Mouse (Mus musculus) hindbrain, embryonic 15.5 days (tissue): ENCODE results near the gene Ggta1. TPM values are rescaled to one million over a fixed set of nuclear protein-coding genes. Genes with fewer than 3 reads are reported as not detected.

ENCODE experiments used
- ATAC-seq: fragments of 200-750 bp; cut with Nextera tagmentation; 2 replicates; pipeline ENCODE4 v1.8.0; 2017; ENCODE audit warnings: low read depth, moderate number of reproducible peaks, moderate TSS enrichment; ENCODE audit not compliant: low FRiP score
- H3K27ac ChIP-seq: fragments of 300-500 bp; sonication (generic); replicated peaks from 2 replicates; pipeline ENCODE4 v1.5.1; 2015; ENCODE audit warnings: mild to moderate bottlenecking, inconsistent platforms
- H3K27me3 ChIP-seq: fragments of 300-500 bp; sonication (generic); 2 replicates; pipeline ENCODE4 v1.6.1; 2015; ENCODE audit warnings: control low read depth, inconsistent platforms
- H3K36me3 ChIP-seq: fragments of 300-500 bp; sonication (generic); 2 replicates; pipeline ENCODE4 v1.6.1; 2015; ENCODE audit warnings: control low read depth, inconsistent platforms
- H3K4me1 ChIP-seq: fragments of 300-500 bp; sonication (generic); replicated peaks from 2 replicates; pipeline ENCODE4 v1.6.1; 2015; ENCODE audit warnings: control low read depth, inconsistent platforms
- H3K4me2 ChIP-seq: fragments of 300-500 bp; sonication (generic); 2 replicates; pipeline ENCODE4 v1.6.1; 2015; ENCODE audit warnings: moderate library complexity, mild to moderate bottlenecking, inconsistent platforms
- H3K4me3 ChIP-seq: fragments of 300-500 bp; sonication (generic); 2 replicates; pipeline ENCODE4 v1.5.1; 2015; ENCODE audit warnings: mild to moderate bottlenecking, inconsistent platforms
- H3K9ac ChIP-seq: fragments of 300-500 bp; sonication (generic); 2 replicates; pipeline ENCODE4 v1.6.1; 2015; ENCODE audit warnings: inconsistent platforms
- H3K9me3 ChIP-seq: fragments of 300-500 bp; sonication (generic); 2 replicates; pipeline ENCODE4 v1.6.1; 2016; ENCODE audit warnings: control low read depth, inconsistent platforms
- WGBS: fragments of 180-500 bp; shearing (Covaris S2); methylation state at CpG from one replicate; pipeline ENCODE4 v1.1.7; 2015; 5-methylcytosine and 5-hydroxymethylcytosine counted together
- polyA plus RNA-seq: library from polyadenylated mRNA; unstranded; fragments of >200 nt; fragmentation: Nextera tagmentation; extraction: Ambion mirVana; gene quantifications from 2 replicates; pipeline ENCODE4 v1.2.1, GENCODE M21; 2015

The Ggta1 gene
- polyA plus RNA-seq = 6.8 and 7.8 TPM in 2 replicates

GRCm38 (mm10) chr2:35462791-35463281 is at the start of gene Ggta1:
Ggta1 (minus strand) TSS chr2:35463231.
- H3K9me3 ChIP-seq = no peaks in the 10 kb centered on the region
- peaks cover 25% of the 10 kb centered on the region for H3K4me1 ChIP-seq
- peak within 1 kb of the TSS; percentile 61 for H3K9ac ChIP-seq
- peak within 1 kb of the TSS; percentile 99 for H3K4me2 ChIP-seq
- peak within 1 kb of the TSS; percentile 61 for H3K4me3 ChIP-seq
- ATAC-seq = peak; percentile 40; the same call in 1 of the 2 replicates
- H3K36me3 ChIP-seq = no peaks in the 10 kb centered on the region
- H3K27me3 ChIP-seq = peaks cover 8% of the 10 kb centered on the region
- H3K27ac ChIP-seq = no peak within 1 kb of the TSS
- WGBS = 19% methylated on average over 7 of the region's 7 CpGs

- peaks cover 10% of the 10 kb centered on the region for H3K4me1 ChIP-seq
- H3K9me3 ChIP-seq = no peaks in the 10 kb centered on the region
- H3K9ac ChIP-seq = no peak overlapping the region
- WGBS = 97% methylated on average over 4 of the region's 4 CpGs
- H3K4me2 ChIP-seq = no peak overlapping the region
- H3K27ac ChIP-seq = no peak overlapping the region
- no peak overlapping the region for H3K4me3 ChIP-seq
- no peaks in the 10 kb centered on the region for H3K27me3 ChIP-seq
- ATAC-seq = no peak
- no peaks in the 10 kb centered on the region for H3K36me3 ChIP-seq
Observed at GRCm38 (mm10) chr2:35512226-35512625, 49.2 kb upstream of the Ggta1 start.

GRCm38 (mm10) chr2:35510920-35511319 is 47.9 kb upstream of the Ggta1 start:
- ATAC-seq = no peak
- H3K27me3 ChIP-seq = no peaks in the 10 kb centered on the region
- no peak overlapping the region for H3K9ac ChIP-seq
- peaks cover 16% of the 10 kb centered on the region for H3K4me1 ChIP-seq
- H3K4me2 ChIP-seq = no peak overlapping the region
- no peaks in the 10 kb centered on the region for H3K36me3 ChIP-seq
- H3K9me3 ChIP-seq = no peaks in the 10 kb centered on the region
- no peak overlapping the region for H3K4me3 ChIP-seq
- no peak overlapping the region for H3K27ac ChIP-seq
- 60% methylated on average over 1 of the region's 1 CpGs for WGBS

- Histone ChIP-seq H3K36me3 (no peaks in the 10 kb centered on the region), H3K4me2 (no peak overlapping the region), H3K27ac (no peak overlapping the region), H3K9ac (no peak overlapping the region), H3K9me3 (no peaks in the 10 kb centered on the region), H3K27me3 (no peaks in the 10 kb centered on the region), H3K4me1 (peaks cover 16% of the 10 kb centered on the region), H3K4me3 (no peak overlapping the region)
- no peak for ATAC-seq
- WGBS = 74% methylated on average over 4 of the region's 4 CpGs
Observed at GRCm38 (mm10) chr2:35509888-35510287, 46.9 kb upstream of the Ggta1 start.

- H3K4me2 ChIP-seq = no peak overlapping the region
Observed at GRCm38 (mm10) chr2:35509343-35509667, 46.3 kb upstream of the Ggta1 start.

GRCm38 (mm10) chr2:35508597-35509342 is 45.7 kb upstream of the Ggta1 start:
- Histone ChIP-seq H3K4me2 (no peak overlapping the region), H3K9me3 (no peaks in the 10 kb centered on the region), H3K27me3 (no peaks in the 10 kb centered on the region), H3K4me1 (peaks cover 12% of the 10 kb centered on the region), H3K36me3 (no peaks in the 10 kb centered on the region), H3K4me3 (no peak overlapping the region), H3K27ac (peak overlapping the region; percentile 17; the same call in 1 of the 2 replicates), H3K9ac (no peak overlapping the region)
- WGBS = 46% methylated on average over 10 of the region's 10 CpGs
- peak; percentile 47; the same call in 1 of the 2 replicates for ATAC-seq

More at GRCm38 (mm10) chr2:35509343-35509667, 46.3 kb upstream of the Ggta1 start:
- Histone ChIP-seq H3K36me3 (no peaks in the 10 kb centered on the region), H3K9me3 (no peaks in the 10 kb centered on the region), H3K4me3 (no peak overlapping the region), H3K27ac (0 out of 2 replicates have a peak overlapping the region, but pooled peaks have one; percentile 17), H3K27me3 (no peaks in the 10 kb centered on the region), H3K4me1 (peaks cover 15% of the 10 kb centered on the region), H3K9ac (no peak overlapping the region)
- no peak for ATAC-seq
- WGBS = 57% methylated on average over 6 of the region's 6 CpGs

- no peaks in the 10 kb centered on the region for H3K36me3 ChIP-seq
- ATAC-seq = no peak
- no peak overlapping the region for H3K4me2 ChIP-seq
- H3K9me3 ChIP-seq = no peaks in the 10 kb centered on the region
- 58% methylated on average over 9 of the region's 9 CpGs for WGBS
- no peak overlapping the region for H3K9ac ChIP-seq
- peaks cover 10% of the 10 kb centered on the region for H3K4me1 ChIP-seq
- H3K27ac ChIP-seq = no peak overlapping the region
- no peak overlapping the region for H3K4me3 ChIP-seq
- H3K27me3 ChIP-seq = no peaks in the 10 kb centered on the region
Observed at GRCm38 (mm10) chr2:35507191-35507511, 44.1 kb upstream of the Ggta1 start.

GRCm38 (mm10) chr2:35506311-35507190 is 43.5 kb upstream of the Ggta1 start:
- no peaks in the 10 kb centered on the region for H3K9me3 ChIP-seq
- no peaks in the 10 kb centered on the region for H3K27me3 ChIP-seq
- no peak overlapping the region for H3K4me3 ChIP-seq
- H3K4me2 ChIP-seq = no peak overlapping the region
- ATAC-seq = no peak
- H3K4me1 ChIP-seq = peaks cover 10% of the 10 kb centered on the region
- whole genome bisulfite sequencing = 47% methylated on average over 6 of the region's 6 CpGs
- no peaks in the 10 kb centered on the region for H3K36me3 ChIP-seq
- H3K9ac ChIP-seq = no peak overlapping the region
- no peak overlapping the region for H3K27ac ChIP-seq

GRCm38 (mm10) chr2:35505519-35506286 is 42.7 kb upstream of the Ggta1 start:
- Histone ChIP-seq H3K4me1 (peaks cover 10% of the 10 kb centered on the region), H3K27me3 (no peaks in the 10 kb centered on the region), H3K27ac (no peak overlapping the region), H3K9me3 (no peaks in the 10 kb centered on the region), H3K4me2 (no peak overlapping the region), H3K4me3 (no peak overlapping the region), H3K9ac (no peak overlapping the region), H3K36me3 (no peaks in the 10 kb centered on the region)
- no peak for ATAC-seq
- 89% methylated on average over 6 of the region's 6 CpGs for WGBS

GRCm38 (mm10) chr2:35504417-35504776 is 41.4 kb upstream of the Ggta1 start:
- Histone ChIP-seq H3K4me3 (no peak overlapping the region), H3K4me1 (peaks cover 10% of the 10 kb centered on the region), H3K9me3 (no peaks in the 10 kb centered on the region), H3K27ac (no peak overlapping the region), H3K27me3 (no peaks in the 10 kb centered on the region), H3K36me3 (no peaks in the 10 kb centered on the region), H3K4me2 (no peak overlapping the region), H3K9ac (no peak overlapping the region)
- 86% methylated on average over 7 of the region's 7 CpGs for WGBS
- ATAC-seq = no peak

GRCm38 (mm10) chr2:35503723-35504416 is 40.8 kb upstream of the Ggta1 start:
- no peak overlapping the region for H3K4me3 ChIP-seq
- no peaks in the 10 kb centered on the region for H3K27me3 ChIP-seq
- H3K36me3 ChIP-seq = no peaks in the 10 kb centered on the region
- WGBS = 65% methylated on average over 8 of the region's 8 CpGs
- H3K9ac ChIP-seq = no peak overlapping the region
- no peak overlapping the region for H3K4me2 ChIP-seq
- H3K27ac ChIP-seq = no peak overlapping the region
- no peak for ATAC-seq
- no peaks in the 10 kb centered on the region for H3K9me3 ChIP-seq
- H3K4me1 ChIP-seq = peaks cover 10% of the 10 kb centered on the region
